Mouse (Mus musculus) E14TG2a.4 (cell line): ENCODE data around the gene Ccser1.

Source experiments
- H3K27me3 ChIP-seq: 2 replicates; pipeline ENCODE4 v1.6.1; 2014; ENCODE audit warnings: low read length, control low read depth; ENCODE audit not compliant: insufficient read depth
- H3K36me3 ChIP-seq: 2 replicates; pipeline ENCODE4 v1.6.1; 2014; ENCODE audit warnings: low read length, control low read depth; ENCODE audit not compliant: insufficient read depth
- H3K4me1 ChIP-seq: replicated peaks from 2 replicates; pipeline ENCODE4 v1.6.1; 2014; ENCODE audit warnings: low read depth, low read length, control low read depth
- H3K4me3 ChIP-seq: replicated peaks from 2 replicates; pipeline ENCODE4 v1.5.1; 2014; ENCODE audit warnings: mild to moderate bottlenecking, low read length
- H3K9me3 ChIP-seq: 2 replicates; pipeline ENCODE4 v1.6.1; 2014; ENCODE audit warnings: low read length, control low read depth
- CTCF ChIP-seq: conservative IDR thresholded peaks from 2 replicates; pipeline ENCODE4 v1.5.1; 2014; ENCODE audit warnings: low read length
- NANOG ChIP-seq: IDR thresholded peaks from 2 replicates; pipeline ENCODE4 v1.6.1; 2014; ENCODE audit warnings: borderline replicate concordance, low read length, mixed read lengths
- POU5F1 ChIP-seq: IDR thresholded peaks from 2 replicates; pipeline ENCODE4 v1.6.1; 2014; ENCODE audit warnings: low read length, borderline replicate concordance

Gene Ccser1

GRCm38 (mm10) chr6:61471371-61472152 lies 291.4 kb downstream of the Ccser1 start:
- Histone ChIP-seq H3K9me3 (no peaks in the 10 kb centered on the region), H3K4me3 (no peak overlapping the region), H3K36me3 (no peaks in the 10 kb centered on the region), H3K4me1 (no peaks in the 10 kb centered on the region), H3K27me3 (no peaks in the 10 kb centered on the region)
- TF ChIP-seq NANOG = no peak
- TF ChIP-seq CTCF = no peak
- TF ChIP-seq POU5F1 = no peak

DNA sequence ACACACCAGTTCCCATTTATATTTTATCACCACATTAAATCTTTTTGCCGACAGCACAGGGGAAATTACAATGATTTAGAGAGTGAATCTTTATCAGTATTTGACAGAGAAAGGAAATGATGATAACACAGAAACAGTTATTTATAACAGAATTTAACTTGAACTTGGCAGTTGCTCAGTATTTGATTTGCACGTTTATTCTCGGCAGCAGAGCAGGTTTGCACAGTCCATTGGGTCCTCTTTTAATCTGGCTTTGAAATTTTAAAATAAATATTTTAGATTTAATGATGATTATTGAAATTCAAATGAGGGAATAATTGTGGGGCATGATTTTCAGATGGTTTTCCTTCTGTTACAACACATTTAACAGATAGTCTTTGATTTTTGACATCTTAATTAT lies 305.2 kb downstream of the Ccser1 start:
- Histone ChIP-seq H3K4me1 (no peaks in the 10 kb centered on the region), H3K9me3 (peaks cover 41% of the 10 kb centered on the region), H3K27me3 (no peaks in the 10 kb centered on the region), H3K36me3 (no peaks in the 10 kb centered on the region), H3K4me3 (no peak overlapping the region)
- no peak for TF ChIP-seq CTCF
- TF ChIP-seq NANOG = no peak
- TF ChIP-seq POU5F1 = no peak

GRCm38 (mm10) chr6:61491979-61492821 lies 312.1 kb downstream of the Ccser1 start:
- H3K36me3 ChIP-seq = no peaks in the 10 kb centered on the region
- H3K9me3 ChIP-seq = peaks cover 19% of the 10 kb centered on the region
- TF ChIP-seq CTCF = no peak
- TF ChIP-seq NANOG = no peak
- TF ChIP-seq POU5F1 = no peak
- no peaks in the 10 kb centered on the region for H3K27me3 ChIP-seq
- no peak overlapping the region for H3K4me3 ChIP-seq
- no peaks in the 10 kb centered on the region for H3K4me1 ChIP-seq

DNA sequence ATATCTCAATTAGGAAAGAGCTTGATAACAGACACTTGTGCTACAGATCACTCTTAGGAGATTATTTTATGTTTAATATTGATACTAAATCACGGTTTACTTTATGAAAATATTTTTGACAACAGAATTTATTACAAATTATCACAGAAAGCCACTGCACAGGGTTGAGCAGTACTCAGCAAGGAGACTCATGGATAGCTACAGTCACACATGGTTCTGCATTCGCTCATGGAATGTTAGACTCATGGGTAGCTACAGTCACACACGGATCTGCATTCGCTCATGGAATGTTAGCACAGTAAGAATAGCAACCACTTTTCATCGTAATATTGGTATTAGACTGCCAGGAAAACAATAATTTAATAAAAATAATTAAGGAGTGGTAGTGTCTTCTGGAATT lies 313.3 kb downstream of the Ccser1 start:
- TF ChIP-seq POU5F1 (no peak), CTCF (no peak), NANOG (no peak)
- Histone ChIP-seq H3K36me3 (no peaks in the 10 kb centered on the region), H3K27me3 (no peaks in the 10 kb centered on the region), H3K4me3 (no peak overlapping the region), H3K4me1 (no peaks in the 10 kb centered on the region), H3K9me3 (peaks cover 7% of the 10 kb centered on the region)

GRCm38 (mm10) chr6:61515310-61515709 lies 335.2 kb downstream of the Ccser1 start:
- no peaks in the 10 kb centered on the region for H3K27me3 ChIP-seq
- no peak overlapping the region for H3K4me3 ChIP-seq
- peaks cover 25% of the 10 kb centered on the region for H3K9me3 ChIP-seq
- no peaks in the 10 kb centered on the region for H3K36me3 ChIP-seq
- TF ChIP-seq POU5F1 (no peak), CTCF (no peak), NANOG (no peak)
- H3K4me1 ChIP-seq = peaks cover 4% of the 10 kb centered on the region; the same call in 1 of the 2 replicates

GRCm38 (mm10) chr6:61521587-61521986 lies 341.5 kb downstream of the Ccser1 start:
- Histone ChIP-seq H3K27me3 (no peaks in the 10 kb centered on the region), H3K4me1 (peaks cover 17% of the 10 kb centered on the region), H3K36me3 (no peaks in the 10 kb centered on the region), H3K4me3 (no peak overlapping the region), H3K9me3 (no peaks in the 10 kb centered on the region)
- no peak for TF ChIP-seq CTCF
- no peak for TF ChIP-seq POU5F1
- TF ChIP-seq NANOG = no peak

DNA sequence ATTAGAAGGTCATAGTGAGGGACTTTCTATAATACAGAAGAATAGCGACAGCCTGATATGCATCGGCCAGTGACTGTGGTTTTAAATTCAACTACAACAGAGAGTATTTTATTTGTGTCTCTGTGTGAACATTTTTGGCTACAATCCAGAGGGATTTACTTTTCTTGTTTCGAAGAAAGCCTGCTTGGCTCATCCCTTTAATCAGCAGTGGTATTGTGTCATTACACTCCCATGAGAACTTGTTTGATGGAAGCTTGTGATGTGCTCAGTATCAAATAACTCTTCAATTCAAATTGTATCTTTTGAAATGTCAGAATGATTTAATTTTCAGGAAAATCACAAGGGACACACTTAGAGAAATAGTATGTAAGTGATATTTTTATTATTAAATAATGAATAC lies 342.0 kb downstream of the Ccser1 start:
- Histone ChIP-seq H3K36me3 (no peaks in the 10 kb centered on the region), H3K4me3 (no peak overlapping the region), H3K27me3 (no peaks in the 10 kb centered on the region), H3K9me3 (no peaks in the 10 kb centered on the region), H3K4me1 (peaks cover 17% of the 10 kb centered on the region)
- TF ChIP-seq POU5F1 (no peak), NANOG (no peak), CTCF (no peak)

DNA sequence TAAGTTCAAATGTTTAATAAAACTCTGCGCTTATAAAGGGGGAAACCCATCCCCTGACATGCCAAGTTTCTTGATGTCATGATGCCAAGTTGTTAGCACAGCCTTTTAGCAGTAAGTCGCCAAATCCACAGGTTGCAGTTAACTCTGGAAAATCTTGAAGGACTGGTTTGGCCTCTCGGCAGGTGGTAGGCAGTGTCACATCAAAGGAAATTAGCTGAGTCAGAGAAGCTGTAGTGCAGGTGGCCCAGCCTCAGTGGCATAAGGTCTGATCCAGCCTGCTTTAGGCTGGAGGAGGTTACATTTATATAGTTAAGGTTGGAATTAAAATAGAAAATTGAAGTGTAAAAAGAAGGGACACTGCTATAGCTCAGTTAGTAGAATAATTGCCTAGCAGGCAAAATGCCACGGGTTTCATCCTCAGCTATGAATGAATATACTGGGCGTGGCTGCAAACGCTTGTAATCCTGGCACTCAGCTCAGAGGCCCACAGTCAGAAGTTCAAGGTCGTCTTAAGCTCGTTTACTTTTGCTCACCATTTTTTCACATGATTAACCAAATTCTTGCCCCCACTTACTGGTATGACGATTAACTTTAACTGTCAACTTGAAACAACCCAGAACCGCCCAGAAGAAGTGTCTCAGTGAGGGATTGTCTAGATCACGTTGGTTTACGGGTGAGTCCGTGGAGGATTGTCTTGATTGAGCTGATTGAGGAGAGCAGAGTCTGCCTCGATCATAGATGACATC lies 343.8 kb downstream of the Ccser1 start:
- TF ChIP-seq POU5F1 (no peak), CTCF (no peak), NANOG (no peak; the same call in 1 of the 2 replicates)
- Histone ChIP-seq H3K4me1 (peaks cover 13% of the 10 kb centered on the region), H3K27me3 (no peaks in the 10 kb centered on the region), H3K9me3 (no peaks in the 10 kb centered on the region), H3K4me3 (no peak overlapping the region), H3K36me3 (no peaks in the 10 kb centered on the region)
